ENCODE assay signal across 7 mouse cellular contexts in the genomic region with DNA sequence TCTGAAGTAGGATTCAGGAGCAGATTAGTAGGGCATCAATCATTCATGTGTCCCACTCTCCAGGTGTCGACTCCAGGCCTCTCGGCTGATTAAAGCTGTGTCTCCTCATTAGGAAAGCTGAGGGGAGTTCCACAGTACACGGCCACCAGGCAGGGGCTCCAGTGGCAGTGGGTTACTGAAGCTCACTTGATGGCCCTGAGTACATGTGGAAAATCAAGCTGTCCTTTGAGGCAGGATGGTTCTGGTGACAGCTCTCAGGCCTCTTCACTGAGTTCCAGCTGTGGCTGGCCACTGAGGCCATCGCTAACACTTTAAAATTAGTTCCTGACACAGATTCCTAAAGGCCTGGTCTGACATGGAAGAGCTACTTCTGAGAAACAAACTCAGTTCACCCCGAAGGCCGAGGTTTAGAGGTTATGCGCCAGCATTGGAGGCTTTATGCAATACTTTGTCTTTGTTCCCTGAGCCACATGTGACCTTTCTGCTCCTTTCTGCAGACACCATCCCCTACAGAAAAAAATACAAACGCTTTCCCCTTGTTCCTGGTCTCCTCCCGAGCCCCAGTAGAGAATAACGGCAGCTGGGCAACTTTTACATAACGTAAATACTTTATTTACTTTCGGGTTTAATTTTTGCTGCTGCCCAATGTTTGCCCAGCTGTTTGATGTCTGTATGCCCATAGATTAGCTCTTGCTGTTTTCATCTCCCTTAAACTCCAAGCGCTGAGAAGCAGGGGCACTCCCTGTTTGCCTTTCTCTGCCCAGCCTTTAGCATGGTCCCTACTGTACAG.
DNase-seq lines count a peak whose midpoint lies in the region; ATAC-seq lines count a peak whose summit lies in the region.

No protein-coding gene starts in this region.

- H3K4me2 ChIP-seq in kidney, embryonic 15.5 days, result no peak overlapping the region
- H3K4me2 ChIP-seq in embryonic facial prominence, embryonic 14.5 days (ENCODE audit: low read depth, low read length), result no peak overlapping the region
- no peak overlapping the region for H3K4me2 ChIP-seq in forebrain, embryonic 14.5 days (ENCODE audit: low read length)

- WGBS in kidney, embryonic 15.5 days, result 36% methylated on average over 13 of the region's 13 CpGs
- 23% methylated on average over 13 of the region's 13 CpGs for WGBS in embryonic facial prominence, embryonic 14.5 days
- WGBS in forebrain, embryonic 14.5 days, result 40% methylated on average over 13 of the region's 13 CpGs

- H3K36me3 ChIP-seq in kidney, embryonic 15.5 days, result no peaks in the 10 kb centered on the region
- no peaks in the 10 kb centered on the region for H3K36me3 ChIP-seq in embryonic facial prominence, embryonic 14.5 days (ENCODE audit: control insufficient read depth, insufficient read depth, low read length)
- H3K36me3 ChIP-seq in forebrain, embryonic 14.5 days (ENCODE audit: control insufficient read depth, insufficient read depth, low read length), result no peaks in the 10 kb centered on the region

- no peak for ATAC-seq in kidney, embryonic 15.5 days (replicated peaks; ENCODE audit: low FRiP score)
- no peak for ATAC-seq in embryonic facial prominence, embryonic 14.5 days (ENCODE audit: low read depth)
- ATAC-seq in forebrain, embryonic 14.5 days, result no peak

- H3K27ac ChIP-seq in kidney, embryonic 15.5 days, result peak overlapping the region; percentile 30; the same call in 1 of the 2 replicates
- no peak overlapping the region for H3K27ac ChIP-seq in embryonic facial prominence, embryonic 14.5 days (replicated peaks; ENCODE audit: low read depth, low read length)
- no peak overlapping the region for H3K27ac ChIP-seq in forebrain, embryonic 14.5 days (ENCODE audit: low read depth, low read length)

- H3K9me3 ChIP-seq in kidney, embryonic 15.5 days (replicated peaks), result no peaks in the 10 kb centered on the region
- no peaks in the 10 kb centered on the region for H3K9me3 ChIP-seq in embryonic facial prominence, embryonic 14.5 days (ENCODE audit: control insufficient read depth, low read length)
- H3K9me3 ChIP-seq in forebrain, embryonic 14.5 days (replicated peaks; ENCODE audit: control insufficient read depth, low read length), result no peaks in the 10 kb centered on the region

- no peak overlapping the region for H3K9ac ChIP-seq in kidney, embryonic 15.5 days
- H3K9ac ChIP-seq in embryonic facial prominence, embryonic 14.5 days (ENCODE audit: low read depth, low read length), result peak overlapping the region; percentile 2; the same call in 1 of the 2 replicates
- no peak overlapping the region for H3K9ac ChIP-seq in forebrain, embryonic 14.5 days (ENCODE audit: low read length)

- no peak for DNase-seq in kidney, adult 11 months
- DNase-seq in embryo, embryonic 10.5 days (ENCODE audit: low spot score), result peak; percentile 58
- no peak for DNase-seq in embryonic facial prominence, embryonic 14.5 days (ENCODE audit: low spot score)
- DNase-seq in lung, postnatal 10 days, result peak; percentile 25
- no peak for DNase-seq in forebrain, embryonic 14.5 days (ENCODE audit: low spot score)
- no peak for DNase-seq in thymus, postnatal 10 days (ENCODE audit: low spot score in 2 of 2)

- no peaks in the 10 kb centered on the region for H3K27me3 ChIP-seq in kidney, embryonic 15.5 days
- H3K27me3 ChIP-seq in embryonic facial prominence, embryonic 14.5 days (replicated peaks; ENCODE audit: control insufficient read depth, insufficient read depth, low read length), result no peaks in the 10 kb centered on the region
- H3K27me3 ChIP-seq in forebrain, embryonic 14.5 days (replicated peaks; ENCODE audit: control insufficient read depth, insufficient read depth, low read length), result no peaks in the 10 kb centered on the region

- peaks cover 37% of the 10 kb centered on the region for H3K4me1 ChIP-seq in kidney, embryonic 15.5 days
- peaks cover 5% of the 10 kb centered on the region; the same call in 1 of the 2 replicates for H3K4me1 ChIP-seq in embryonic facial prominence, embryonic 14.5 days (ENCODE audit: control insufficient read depth, insufficient read depth, low read length)
- 0 out of 2 replicates have a peak, but pooled peaks cover 2% of the 10 kb centered on the region for H3K4me1 ChIP-seq in forebrain, embryonic 14.5 days (ENCODE audit: control insufficient read depth, insufficient read depth, low read length)

- H3K4me3 ChIP-seq in kidney, embryonic 15.5 days (replicated peaks), result no peak overlapping the region
- no peak overlapping the region for H3K4me3 ChIP-seq in embryonic facial prominence, embryonic 14.5 days (ENCODE audit: low read depth, low read length)
- no peak overlapping the region for H3K4me3 ChIP-seq in forebrain, embryonic 14.5 days (ENCODE audit: low read depth, low read length)

Comparison
In these comparisons a context has a peak if more than half of its experiments do, and no peak if none do; other contexts are left out.
1. DNase-seq: peak in embryo, embryonic 10.5 days (single experiment) and lung, postnatal 10 days (single experiment); none in kidney, adult 11 months (single experiment), embryonic facial prominence, embryonic 14.5 days (single experiment), forebrain, embryonic 14.5 days (single experiment) and thymus, postnatal 10 days (0 of 2).